In the genomic region with DNA sequence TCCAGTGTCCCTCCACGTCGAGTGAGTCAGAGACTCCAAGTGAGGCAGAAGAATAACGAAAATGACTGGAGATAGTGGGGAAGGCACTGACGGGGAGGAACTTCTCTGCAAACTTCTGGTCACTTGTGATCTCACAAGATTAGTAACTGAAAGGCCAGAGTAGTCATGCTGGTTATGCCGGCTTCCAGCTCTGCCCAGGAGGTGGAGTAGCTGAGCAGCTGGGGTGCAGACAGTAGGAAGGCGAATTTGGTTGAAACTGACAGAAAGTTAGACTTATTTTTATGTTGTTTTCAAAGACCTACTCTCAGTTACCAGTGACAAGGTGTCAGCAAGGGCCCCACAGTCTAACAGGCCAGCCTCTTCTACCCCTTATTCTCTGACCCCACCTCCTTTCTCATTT, we compare ENCODE assay signal across 15 mouse cellular contexts.
DNase-seq lines count a peak whose midpoint lies in the region; ATAC-seq and TF ChIP-seq lines count a peak whose summit lies in the region.
"Had no signal": no experiment of that assay in that cellular context is flagged by ENCODE, and none has a peak within 500 bp of the region (broad histone marks: within the 10 kb centered on the region; RNA-seq: fewer than 3 reads in every experiment).

No protein-coding gene starts in this region.

- H3K36me3 ChIP-seq in kidney, adult 2 months (ENCODE audit: control insufficient read depth, insufficient read depth, low read length): no peaks in the 10 kb centered on the region
- no peaks in the 10 kb centered on the region for H3K36me3 ChIP-seq in kidney, embryonic 15.5 days
- no peaks in the 10 kb centered on the region for H3K36me3 ChIP-seq in neural tube, embryonic 15.5 days
- H3K36me3 ChIP-seq: embryonic facial prominence, embryonic 10.5 days; forebrain, embryonic 15.5 days had no signal

- no peak overlapping the region for H3K4me3 ChIP-seq in cerebellum, adult 2 months (replicated peaks; ENCODE audit: insufficient read depth, low read depth, low read length)
- H3K4me3 ChIP-seq in kidney, adult 2 months (ENCODE audit: insufficient read depth, low read depth, low read length): no peak overlapping the region
- H3K4me3 ChIP-seq in kidney, embryonic 15.5 days (replicated peaks): no peak overlapping the region
- H3K4me3 ChIP-seq in cortical plate, adult 2 months (ENCODE audit: insufficient read depth, low read length): no peak overlapping the region
- no peak overlapping the region for H3K4me3 ChIP-seq in neural tube, embryonic 15.5 days (replicated peaks)
- H3K4me3 ChIP-seq: embryonic facial prominence, embryonic 10.5 days; erythroblast, embryonic 14.5 days; forebrain, embryonic 15.5 days had no signal

- ATAC-seq in kidney, embryonic 15.5 days (replicated peaks; ENCODE audit: low FRiP score): no peak
- no peak for ATAC-seq in neural tube, embryonic 15.5 days (ENCODE audit: low FRiP score)
- ATAC-seq: forebrain, embryonic 15.5 days; inflammation-experienced regulatory T-cells, adult 6 months had no signal

- no peaks in the 10 kb centered on the region for H3K27me3 ChIP-seq in cerebellum, adult 2 months (ENCODE audit: control insufficient read depth, insufficient read depth, low read length)
- no peaks in the 10 kb centered on the region for H3K27me3 ChIP-seq in kidney, adult 2 months (replicated peaks; ENCODE audit: control insufficient read depth, insufficient read depth, low read length)
- H3K27me3 ChIP-seq in kidney, embryonic 15.5 days: no peaks in the 10 kb centered on the region
- H3K27me3 ChIP-seq in neural tube, embryonic 15.5 days (replicated peaks): no peaks in the 10 kb centered on the region
- H3K27me3 ChIP-seq: forebrain, embryonic 15.5 days had no signal

- TF ChIP-seq CTCF in cerebellum, adult 2 months (IDR thresholded peaks at IDR 0.05; ENCODE audit: borderline replicate concordance, insufficient read depth, low read depth, low read length): 0 out of 2 replicates have a peak, but pooled peaks have one; percentile 25
- TF ChIP-seq CTCF in kidney, adult 2 months (conservative IDR thresholded peaks at IDR 0.05; ENCODE audit: insufficient read depth, insufficient read length, low read depth, low read length): peak; percentile 50
- TF ChIP-seq CTCF in cortical plate, adult 2 months (IDR thresholded peaks at IDR 0.05; ENCODE audit: extremely low read depth, insufficient read depth, low read length): 0 out of 2 replicates have a peak, but pooled peaks have one; percentile 19

- H3K4me2 ChIP-seq in kidney, embryonic 15.5 days: no peak overlapping the region
- H3K4me2 ChIP-seq in neural tube, embryonic 15.5 days: no peak overlapping the region
- H3K4me2 ChIP-seq: forebrain, embryonic 15.5 days had no signal

- TF ChIP-seq POLR2A in cerebellum, adult 2 months (IDR thresholded peaks at IDR 0.05; ENCODE audit: borderline replicate concordance, insufficient read depth, low read length): no peak
- TF ChIP-seq POLR2A in kidney, adult 2 months (IDR thresholded peaks at IDR 0.05; ENCODE audit: low read depth, low read length): no peak
- TF ChIP-seq POLR2A in cortical plate, adult 2 months (IDR thresholded peaks at IDR 0.05; ENCODE audit: extremely low read depth, insufficient read depth, low read length): no peak

- no peak overlapping the region for H3K9ac ChIP-seq in kidney, embryonic 15.5 days
- H3K9ac ChIP-seq in neural tube, embryonic 15.5 days (replicated peaks): no peak overlapping the region
- H3K9ac ChIP-seq: forebrain, embryonic 15.5 days had no signal

- H3K4me1 ChIP-seq in cerebellum, adult 2 months (ENCODE audit: control insufficient read depth, insufficient read depth, low read length): no peaks in the 10 kb centered on the region
- H3K4me1 ChIP-seq in kidney, adult 2 months (ENCODE audit: control insufficient read depth, insufficient read depth, low read length): no peaks in the 10 kb centered on the region
- no peaks in the 10 kb centered on the region for H3K4me1 ChIP-seq in kidney, embryonic 15.5 days
- H3K4me1 ChIP-seq in cortical plate, adult 2 months (ENCODE audit: control insufficient read depth, insufficient read depth, low read length): no peaks in the 10 kb centered on the region
- H3K4me1 ChIP-seq in neural tube, embryonic 15.5 days: no peaks in the 10 kb centered on the region
- H3K4me1 ChIP-seq: embryonic facial prominence, embryonic 10.5 days; forebrain, embryonic 15.5 days had no signal

- 75% methylated on average over 6 of the region's 6 CpGs for WGBS in cerebellum, adult 2 months
- WGBS in kidney, adult 2 months: 66% methylated on average over 6 of the region's 6 CpGs
- 67% methylated on average over 6 of the region's 6 CpGs for WGBS in kidney, embryonic 15.5 days
- WGBS in neural tube, embryonic 15.5 days: 74% methylated on average over 6 of the region's 6 CpGs

- no peaks in the 10 kb centered on the region for H3K9me3 ChIP-seq in kidney, embryonic 15.5 days (replicated peaks)
- no peaks in the 10 kb centered on the region for H3K9me3 ChIP-seq in neural tube, embryonic 15.5 days (replicated peaks)
- H3K9me3 ChIP-seq: embryonic facial prominence, embryonic 10.5 days; forebrain, embryonic 15.5 days had no signal

- DNase-seq in cerebellum, adult 2 months: no peak
- no peak for DNase-seq in cerebellum, adult 8-10 months
- peak; percentile 4 for DNase-seq in kidney, adult 2 months
- peak; percentile 12 for DNase-seq in ovary, postnatal 36 days (ENCODE audit: low spot score)
- no peak for DNase-seq in ovary, adult 18-20 months (ENCODE audit: low spot score)
- DNase-seq: cerebellum, adult 9-11 months; lung, adult 18-20 months; midbrain, embryonic 14.5 days had no signal

- H3K27ac ChIP-seq in cerebellum, adult 2 months (ENCODE audit: insufficient read depth, low read length): no peak overlapping the region
- no peak overlapping the region for H3K27ac ChIP-seq in kidney, adult 2 months (ENCODE audit: insufficient read depth, low read depth, low read length)
- H3K27ac ChIP-seq in kidney, embryonic 15.5 days: no peak overlapping the region
- no peak overlapping the region for H3K27ac ChIP-seq in cortical plate, adult 2 months (ENCODE audit: insufficient read depth, low read length)
- no peak overlapping the region for H3K27ac ChIP-seq in neural tube, embryonic 15.5 days (replicated peaks)
- H3K27ac ChIP-seq: embryonic facial prominence, embryonic 10.5 days; forebrain, embryonic 15.5 days had no signal

Comparison
In these comparisons a context has a peak if more than half of its experiments do, and no peak if none do; other contexts are left out.
1. DNase-seq: peak in kidney, adult 2 months (single experiment) and ovary, postnatal 36 days (single experiment); none in cerebellum, adult 2 months (0 of 2), cerebellum, adult 8-10 months (single experiment) and ovary, adult 18-20 months (single experiment).
2. Peak in every context shown above with its lines, with median percentiles within 50 percentile points of each other: CTCF ChIP-seq.